Mouse (Mus musculus): ENCODE results near the gene 0610012G03Rik.
A peak's percentile ranks its signal among the peaks of the same experiment; 100 is the strongest.

0610012G03Rik gene

GRCm38 (mm10) chr16:31932840-31933697, 15.2 kb downstream of the 0610012G03Rik start:
- DNase-seq (ENCODE audit: low read depth, low spot score), result peak; percentile 93

- DNase-seq (ENCODE audit: low read depth, low spot score), result no peak
These were observed 16.0 kb downstream of the 0610012G03Rik start for GRCm38 (mm10) chr16:31932255-31932654.

GRCm38 (mm10) chr16:31931330-31931729, 17.0 kb downstream of the 0610012G03Rik start:
- peak; percentile 49 for DNase-seq (ENCODE audit: low read depth, low spot score)

GRCm38 (mm10) chr16:31927412-31927811, 20.9 kb downstream of the 0610012G03Rik start:
- DNase-seq (ENCODE audit: low read depth, low spot score), result no peak

GRCm38 (mm10) chr16:31926547-31927182, 21.6 kb downstream of the 0610012G03Rik start:
- DNase-seq (ENCODE audit: low read depth, low spot score), result peak; percentile 86

GRCm38 (mm10) chr16:31926091-31926490, 22.2 kb downstream of the 0610012G03Rik start:
- DNase-seq (ENCODE audit: low read depth, low spot score), result no peak

- no peak for DNase-seq (ENCODE audit: low read depth, low spot score)
These were observed 23.9 kb downstream of the 0610012G03Rik start for GRCm38 (mm10) chr16:31924368-31924767.

GRCm38 (mm10) chr16:31918248-31918724, 30.0 kb downstream of the 0610012G03Rik start:
- peak; percentile 83 for DNase-seq (ENCODE audit: low read depth, low spot score)

GRCm38 (mm10) chr16:31917776-31918175, 30.5 kb downstream of the 0610012G03Rik start:
- DNase-seq (ENCODE audit: low read depth, low spot score), result no peak

GRCm38 (mm10) chr16:31910281-31910847, 37.9 kb downstream of the 0610012G03Rik start:
- no peak for DNase-seq (ENCODE audit: low read depth, low spot score)

- DNase-seq (ENCODE audit: low read depth, low spot score), result no peak
These were observed 39.3 kb downstream of the 0610012G03Rik start for GRCm38 (mm10) chr16:31908959-31909358.

GRCm38 (mm10) chr16:31906896-31907295, 41.4 kb downstream of the 0610012G03Rik start:
- peak; percentile 68 for DNase-seq (ENCODE audit: low read depth, low spot score)

- peak; percentile 44 for DNase-seq (ENCODE audit: low read depth, low spot score)
These were observed 42.1 kb downstream of the 0610012G03Rik start for GRCm38 (mm10) chr16:31905891-31906825.

GRCm38 (mm10) chr16:31905331-31905730, 43.0 kb downstream of the 0610012G03Rik start:
- peak; percentile 77 for DNase-seq (ENCODE audit: low read depth, low spot score)

- no peak for DNase-seq (ENCODE audit: low read depth, low spot score)
These were observed 45.1 kb downstream of the 0610012G03Rik start for GRCm38 (mm10) chr16:31903239-31903638.

- DNase-seq (ENCODE audit: low read depth, low spot score), result peak; percentile 88
These were observed 46.4 kb downstream of the 0610012G03Rik start for GRCm38 (mm10) chr16:31901886-31902285.

- no peak for DNase-seq (ENCODE audit: low read depth, low spot score)
These were observed 49.6 kb downstream of the 0610012G03Rik start for GRCm38 (mm10) chr16:31898546-31899326.
